Mouse (Mus musculus) G1E (cell line): ENCODE results near the gene Armh3. TPM values are rescaled to one million over a fixed set of nuclear protein-coding genes. Genes with fewer than 3 reads are reported as not detected.

ENCODE experiments used
- ATAC-seq: 2 replicates; pipeline ENCODE4 v1.8.0; 2016; ENCODE audit warnings: mild to moderate bottlenecking; ENCODE audit not compliant: insufficient number of reproducible peaks, poor library complexity, low FRiP score, severe bottlenecking; ENCODE audit errors: extremely low read depth
- DNase-seq: peaks from one replicate; pipeline ENCODE4 v3.0.0; 2012; ENCODE audit warnings: low spot score
- H3K27me3 ChIP-seq: 2 replicates; pipeline ENCODE4 v1.6.1; 2012; ENCODE audit warnings: mild to moderate bottlenecking, low read length, inconsistent platforms; ENCODE audit not compliant: insufficient read depth
- H3K36me3 ChIP-seq: replicated peaks from 2 replicates; pipeline ENCODE3; 2012; ENCODE audit warnings: mild to moderate bottlenecking, inconsistent platforms
- H3K4me1 ChIP-seq: 2 replicates; pipeline ENCODE4 v1.6.1; 2012; ENCODE audit warnings: low read depth, low read length, inconsistent platforms, mixed read lengths; ENCODE audit not compliant: insufficient read depth
- H3K4me3 ChIP-seq: 2 replicates; pipeline ENCODE4 v1.5.1; 2012; ENCODE audit warnings: low read depth, mild to moderate bottlenecking, inconsistent platforms, low read length, moderate library complexity, mixed read lengths
- H3K9me3 ChIP-seq: replicated peaks from 2 replicates; pipeline ENCODE4 v1.6.1; 2012; ENCODE audit warnings: inconsistent platforms
- CTCF ChIP-seq: IDR thresholded peaks from 2 replicates; pipeline ENCODE4 v1.5.1; 2012; ENCODE audit warnings: low read depth, low read length, inconsistent platforms, mixed read lengths
- GATA1 ChIP-seq: IDR thresholded peaks from 2 replicates; pipeline ENCODE4 v1.6.1; 2012; ENCODE audit warnings: borderline replicate concordance, low read length, inconsistent platforms, mixed read lengths
- GATA2 ChIP-seq: IDR thresholded peaks from 2 replicates; pipeline ENCODE4 v1.6.1; 2012; ENCODE audit warnings: low read depth, low read length, inconsistent platforms, borderline replicate concordance
- POLR2AphosphoS5 ChIP-seq: IDR thresholded peaks from 2 replicates; pipeline ENCODE4 v1.6.1; 2012; ENCODE audit warnings: low read depth, low read length, inconsistent platforms; ENCODE audit not compliant: insufficient replicate concordance
- TAL1 ChIP-seq: conservative IDR thresholded peaks from 2 replicates; pipeline ENCODE4 v1.6.1; 2012; ENCODE audit warnings: low read depth, low read length, inconsistent platforms, mixed read lengths
- polyA plus RNA-seq: library from polyadenylated mRNA; stranded (reverse); fragments of >175 nt; gene quantifications from 2 replicates; pipeline ENCODE4 v1.2.3, GENCODE M21; 2012
- total RNA-seq, 2 experiments: library from RNA; stranded (forward) in 1 of 2; stranded (reverse) in 1 of 2; fragments of 200-1000 nt in 1 of 2; fragments of >200 nt in 1 of 2; fragmentation: Nextera tagmentation in 1 of 2; gene quantifications; 2 replicates each; pipeline ENCODE4 v1.2.3; 2014 to 2017

Armh3 gene
- total and polyA plus RNA-seq, 3 experiments, result 1.9 to 13.0 (median 7.1) TPM

- ATAC-seq, result no peak
- TF ChIP-seq TAL1, result no peak
- no peak for TF ChIP-seq CTCF
- TF ChIP-seq GATA1, result no peak
- TF ChIP-seq GATA2, result no peak
- TF ChIP-seq POLR2AphosphoS5, result no peak
These were observed 226.8 kb downstream of the Armh3 start for GRCm38 (mm10) chr19:45771501-45771900.

More at GRCm38 (mm10) chr19:45771501-45771900, 226.8 kb downstream of the Armh3 start:
- Histone ChIP-seq H3K27me3 (no peaks in the 10 kb centered on the region), H3K36me3 (peaks cover 98% of the 10 kb centered on the region), H3K4me3 (no peak overlapping the region), H3K4me1 (peaks cover 4% of the 10 kb centered on the region; the same call in 1 of the 2 replicates), H3K9me3 (no peaks in the 10 kb centered on the region)
- DNase-seq, result no peak

Other genes with a start within 250 kb of the Armh3 start
- gene Npm3, start 248.9 kb downstream of the Armh3 start, total RNA-seq (2014; fragmentation: Nextera tagmentation), result 66.5 and 68.4 TPM in 2 replicates
- 61.5 and 78.8 TPM in 2 replicates for gene Npm3, start 248.9 kb downstream of the Armh3 start, total RNA-seq (2017)
- 164 and 170 TPM in 2 replicates for gene Npm3, start 248.9 kb downstream of the Armh3 start, polyA plus RNA-seq
- gene Mgea5, start 214.7 kb downstream of the Armh3 start, total RNA-seq (2014; fragmentation: Nextera tagmentation), result 175 and 192 TPM in 2 replicates
- 247 and 283 TPM in 2 replicates for gene Mgea5, start 214.7 kb downstream of the Armh3 start, total RNA-seq (2017)
- gene Mgea5, start 214.7 kb downstream of the Armh3 start, polyA plus RNA-seq, result 66.4 and 74.3 TPM in 2 replicates
- not detected in 2 replicates for gene Kcnip2, start 182.4 kb downstream of the Armh3 start, total RNA-seq (2014; fragmentation: Nextera tagmentation)
- gene Kcnip2, start 182.4 kb downstream of the Armh3 start, total RNA-seq (2017), result 0.05 TPM in 1 of 2 replicates, not detected in the other
- not detected in 2 replicates for gene Kcnip2, start 182.4 kb downstream of the Armh3 start, polyA plus RNA-seq
- gene Hps6, start 5.0 kb upstream of the Armh3 start, total RNA-seq (2014; fragmentation: Nextera tagmentation), result 1.9 and 4.1 TPM in 2 replicates
- gene Hps6, start 5.0 kb upstream of the Armh3 start, total RNA-seq (2017), result 7.6 and 8.0 TPM in 2 replicates
- 15.0 and 16.4 TPM in 2 replicates for gene Hps6, start 5.0 kb upstream of the Armh3 start, polyA plus RNA-seq
- gene Pprc1, start 46.4 kb upstream of the Armh3 start, total RNA-seq (2014; fragmentation: Nextera tagmentation), result 72.0 and 132 TPM in 2 replicates
- 9.8 and 11.8 TPM in 2 replicates for gene Pprc1, start 46.4 kb upstream of the Armh3 start, total RNA-seq (2017)
- gene Pprc1, start 46.4 kb upstream of the Armh3 start, polyA plus RNA-seq, result 54.8 and 73.3 TPM in 2 replicates
- 145 and 160 TPM in 2 replicates for gene Ldb1, start 46.7 kb upstream of the Armh3 start, total RNA-seq (2014; fragmentation: Nextera tagmentation)
- 68.6 and 76.6 TPM in 2 replicates for gene Ldb1, start 46.7 kb upstream of the Armh3 start, total RNA-seq (2017)
- 405 and 501 TPM in 2 replicates for gene Ldb1, start 46.7 kb upstream of the Armh3 start, polyA plus RNA-seq
- gene Nolc1, start 77.4 kb upstream of the Armh3 start, total RNA-seq (2014; fragmentation: Nextera tagmentation), result 116 and 130 TPM in 2 replicates
- 121 and 153 TPM in 2 replicates for gene Nolc1, start 77.4 kb upstream of the Armh3 start, total RNA-seq (2017)
- 145 and 147 TPM in 2 replicates for gene Nolc1, start 77.4 kb upstream of the Armh3 start, polyA plus RNA-seq
- gene Elovl3, start 133.4 kb upstream of the Armh3 start, total RNA-seq (2014; fragmentation: Nextera tagmentation), result not detected in 2 replicates
- gene Elovl3, start 133.4 kb upstream of the Armh3 start, total RNA-seq (2017), result 0.06 TPM in 1 of 2 replicates, not detected in the other
- not detected in 2 replicates for gene Elovl3, start 133.4 kb upstream of the Armh3 start, polyA plus RNA-seq
- gene Pitx3, start 149.8 kb upstream of the Armh3 start, total RNA-seq (2014; fragmentation: Nextera tagmentation), result not detected in 2 replicates
- gene Pitx3, start 149.8 kb upstream of the Armh3 start, total RNA-seq (2017), result not detected in 2 replicates
- gene Pitx3, start 149.8 kb upstream of the Armh3 start, polyA plus RNA-seq, result not detected in 2 replicates
- gene Gbf1, start 154.0 kb upstream of the Armh3 start, total RNA-seq (2014; fragmentation: Nextera tagmentation), result 111 and 133 TPM in 2 replicates
- 25.7 and 33.4 TPM in 2 replicates for gene Gbf1, start 154.0 kb upstream of the Armh3 start, total RNA-seq (2017)
- gene Gbf1, start 154.0 kb upstream of the Armh3 start, polyA plus RNA-seq, result 292 and 312 TPM in 2 replicates